Mouse (Mus musculus): ENCODE data around the gene Ssc4d. TPM values are rescaled to one million over a fixed set of nuclear protein-coding genes. Genes with fewer than 3 reads are reported as not detected.

The Ssc4d gene
- polyA plus RNA-seq, 2 experiments = 2.6 to 6.6 TPM

DNA sequence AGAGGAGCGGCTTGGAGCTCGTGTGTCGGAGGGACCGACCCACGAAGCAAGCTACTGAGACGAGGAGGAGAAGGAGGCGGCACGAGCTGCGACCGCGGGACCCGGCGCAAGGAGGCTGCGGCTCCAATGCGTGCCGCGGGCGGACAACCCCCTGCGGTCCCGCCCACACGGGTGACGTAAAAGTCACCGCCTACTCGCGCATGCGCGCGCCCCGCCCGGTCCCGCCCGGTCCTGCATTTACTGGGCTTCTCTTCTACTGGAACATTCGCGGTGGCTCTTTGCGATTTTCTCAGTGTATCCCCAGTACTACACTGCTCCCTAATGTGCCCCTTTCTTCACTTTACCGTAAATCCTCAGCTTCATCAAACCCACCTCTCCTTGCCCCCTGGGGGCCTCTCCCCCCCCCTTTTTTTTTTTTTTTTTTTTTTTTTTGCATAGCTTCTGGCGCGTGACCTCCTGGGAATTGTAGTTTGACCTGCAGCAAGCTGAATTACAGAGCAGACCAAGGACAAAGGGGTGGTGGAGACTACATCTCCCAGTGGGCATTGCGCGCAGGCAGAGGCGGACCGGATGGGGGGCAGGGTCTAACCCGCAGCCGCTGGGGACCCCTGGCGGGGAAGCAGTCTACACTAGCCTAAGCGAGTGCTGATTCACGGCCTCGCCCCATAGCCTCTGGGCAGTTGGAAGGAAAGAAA is 39.7 kb downstream of the Ssc4d start, which contains the start of gene Ywhag:
Gene Ywhag, minus strand, starts transcription at position 136 of the 695 bp plus-strand sequence.
- DNase-seq (ENCODE audit: low spot score) (peak; percentile 97), ATAC-seq (ENCODE audit: low FRiP score, low read depth) (peak; percentile 94)
- Histone ChIP-seq H3K9me3 (ENCODE audit: control insufficient read depth, low read length) (no peaks in the 10 kb centered on the region), H3K27ac (replicated peaks; ENCODE audit: low read depth, low read length) (peak within 1 kb of the TSS; percentile 87), H3K4me1 (ENCODE audit: control insufficient read depth, insufficient read depth, low read length) (peaks cover 14% of the 10 kb centered on the region; the same call in 1 of the 2 replicates), H3K4me2 (replicated peaks; ENCODE audit: low read depth, low read length, severe bottlenecking) (peak within 1 kb of the TSS; percentile 62), H3K4me3 (replicated peaks; ENCODE audit: low read length) (peak within 1 kb of the TSS; percentile 88), H3K27me3 (ENCODE audit: control insufficient read depth, insufficient read depth, low read length) (no peaks in the 10 kb centered on the region), H3K36me3 (ENCODE audit: control insufficient read depth, insufficient read depth, low read length) (peaks cover 23% of the 10 kb centered on the region), H3K9ac (ENCODE audit: low read depth, low read length, severe bottlenecking) (peak within 1 kb of the TSS; percentile 72)
- WGBS = under 1% methylated on average over 41 of the region's 48 CpGs
- peak; percentile 92; the same call in 1 of the 2 replicates for TF ChIP-seq POLR2A (IDR thresholded peaks at IDR 0.05; ENCODE audit: borderline replicate concordance, extremely low read depth, insufficient read depth, insufficient read length)

DNA sequence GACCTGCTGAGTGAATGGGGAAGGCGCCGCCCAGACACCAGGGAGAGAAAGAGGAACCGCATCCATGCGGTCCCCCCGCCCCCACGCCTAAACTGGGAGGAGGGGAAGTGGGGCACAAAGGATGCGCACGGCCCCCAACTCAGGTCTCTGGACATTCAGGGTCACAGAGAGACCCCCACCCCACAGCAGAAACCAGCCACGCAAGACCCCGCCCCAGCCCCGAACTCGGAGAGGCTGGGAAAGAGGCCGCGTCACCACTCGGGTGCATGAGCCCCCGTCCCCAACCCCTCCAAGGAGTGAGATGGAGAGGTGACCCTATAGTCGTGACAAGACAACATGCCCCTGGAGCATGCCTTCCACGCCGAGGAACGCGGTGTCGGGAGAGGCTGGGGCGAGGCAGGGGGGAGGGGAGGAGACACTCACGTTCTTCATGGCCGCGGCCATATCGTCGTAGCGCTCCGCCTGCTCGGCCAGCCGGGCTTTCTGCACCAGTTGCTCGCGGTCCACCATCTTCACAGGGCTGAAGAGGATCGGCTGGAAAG is 40.4 kb downstream of the Ssc4d start:
- Histone ChIP-seq H3K27me3 (ENCODE audit: control insufficient read depth, insufficient read depth, low read length) (no peaks in the 10 kb centered on the region), H3K27ac (replicated peaks; ENCODE audit: low read depth, low read length) (peak overlapping the region; percentile 87), H3K4me2 (replicated peaks; ENCODE audit: low read depth, low read length, severe bottlenecking) (peak overlapping the region; percentile 62), H3K36me3 (ENCODE audit: control insufficient read depth, insufficient read depth, low read length) (peaks cover 29% of the 10 kb centered on the region), H3K9me3 (ENCODE audit: control insufficient read depth, low read length) (no peaks in the 10 kb centered on the region), H3K9ac (ENCODE audit: low read depth, low read length, severe bottlenecking) (peak overlapping the region; percentile 72), H3K4me3 (replicated peaks; ENCODE audit: low read length) (peak overlapping the region; percentile 88), H3K4me1 (ENCODE audit: control insufficient read depth, insufficient read depth, low read length) (peaks cover 14% of the 10 kb centered on the region; the same call in 1 of the 2 replicates)
- TF ChIP-seq POLR2A (IDR thresholded peaks at IDR 0.05; ENCODE audit: borderline replicate concordance, extremely low read depth, insufficient read depth, insufficient read length) = no peak
- DNase-seq (ENCODE audit: low spot score) = peak; percentile 56
- peak; percentile 62 for ATAC-seq (ENCODE audit: low FRiP score, low read depth)
- 2% methylated on average over 33 of the region's 35 CpGs for WGBS

DNA sequence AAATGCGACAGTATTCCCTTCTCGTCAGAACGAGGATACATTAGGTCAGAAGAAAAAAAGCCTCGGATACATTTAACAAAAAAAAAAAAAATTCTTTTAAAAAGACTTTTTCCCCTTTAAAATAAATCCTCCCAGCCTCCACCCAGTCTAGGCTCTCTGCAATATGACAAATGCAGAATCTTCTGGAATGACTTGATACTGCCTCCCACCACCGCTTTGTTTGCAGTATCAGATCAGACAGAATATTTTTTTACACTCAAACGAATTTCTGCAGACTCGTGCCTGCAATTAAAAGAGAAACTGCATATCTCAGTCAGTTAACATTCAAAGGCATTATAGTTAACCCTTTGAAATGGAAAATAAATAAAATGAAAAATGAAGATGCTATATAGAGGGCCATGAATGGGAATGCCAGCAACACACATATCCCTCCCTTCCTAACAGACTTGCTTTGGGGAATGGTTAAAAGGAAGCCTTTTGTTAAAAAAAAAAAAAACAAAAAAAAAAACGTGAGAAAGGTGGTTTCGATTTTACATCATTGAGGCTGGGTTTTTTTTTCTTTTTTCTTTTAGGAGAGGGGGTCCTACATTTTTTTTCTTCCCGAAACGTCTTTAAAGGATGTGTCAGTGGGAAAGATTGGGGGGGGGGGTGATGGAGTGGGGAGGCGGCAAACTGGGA is 41.0 kb downstream of the Ssc4d start:
- Histone ChIP-seq H3K9me3 (ENCODE audit: control insufficient read depth, low read length) (no peaks in the 10 kb centered on the region), H3K9ac (ENCODE audit: low read depth, low read length, severe bottlenecking) (peak overlapping the region; percentile 72), H3K36me3 (ENCODE audit: control insufficient read depth, insufficient read depth, low read length) (peaks cover 34% of the 10 kb centered on the region), H3K4me3 (replicated peaks; ENCODE audit: low read length) (peak overlapping the region; percentile 88), H3K4me1 (ENCODE audit: control insufficient read depth, insufficient read depth, low read length) (peaks cover 14% of the 10 kb centered on the region; the same call in 1 of the 2 replicates), H3K27me3 (ENCODE audit: control insufficient read depth, insufficient read depth, low read length) (no peaks in the 10 kb centered on the region), H3K27ac (replicated peaks; ENCODE audit: low read depth, low read length) (peak overlapping the region; percentile 87), H3K4me2 (replicated peaks; ENCODE audit: low read depth, low read length, severe bottlenecking) (peak overlapping the region; percentile 62)
- 13% methylated on average over 12 of the region's 12 CpGs for WGBS
- no peak for TF ChIP-seq POLR2A (IDR thresholded peaks at IDR 0.05; ENCODE audit: borderline replicate concordance, extremely low read depth, insufficient read depth, insufficient read length)
- no peak for ATAC-seq (ENCODE audit: low FRiP score, low read depth)
- no peak for DNase-seq (ENCODE audit: low spot score)

DNA sequence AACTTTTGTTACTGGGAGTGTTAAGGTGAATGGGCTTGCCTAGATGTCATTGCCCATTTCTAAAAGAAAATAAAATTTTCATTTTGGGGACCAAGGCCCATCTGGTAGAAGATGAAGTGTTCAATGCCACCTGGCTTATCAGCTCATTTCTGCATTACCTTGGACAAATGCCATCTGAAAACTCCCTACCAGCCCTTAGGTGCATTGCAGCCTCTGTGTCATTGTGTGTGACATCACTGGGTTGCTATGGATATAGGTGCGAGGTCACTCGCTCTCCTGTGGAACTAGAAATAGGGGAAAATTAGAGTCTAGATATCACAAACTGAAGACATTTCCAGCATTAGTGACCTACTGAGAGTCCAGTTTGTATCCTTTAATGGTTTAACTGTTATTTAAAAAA is 42.0 kb downstream of the Ssc4d start:
- DNase-seq (ENCODE audit: low spot score) (no peak), ATAC-seq (ENCODE audit: low FRiP score, low read depth) (no peak)
- WGBS = 89% methylated on average over 2 of the region's 2 CpGs
- Histone ChIP-seq H3K4me3 (replicated peaks; ENCODE audit: low read length) (no peak overlapping the region), H3K27ac (replicated peaks; ENCODE audit: low read depth, low read length) (no peak overlapping the region), H3K36me3 (ENCODE audit: control insufficient read depth, insufficient read depth, low read length) (peaks cover 44% of the 10 kb centered on the region), H3K27me3 (ENCODE audit: control insufficient read depth, insufficient read depth, low read length) (no peaks in the 10 kb centered on the region), H3K4me1 (ENCODE audit: control insufficient read depth, insufficient read depth, low read length) (peaks cover 14% of the 10 kb centered on the region; the same call in 1 of the 2 replicates), H3K9me3 (ENCODE audit: control insufficient read depth, low read length) (no peaks in the 10 kb centered on the region), H3K9ac (ENCODE audit: low read depth, low read length, severe bottlenecking) (no peak overlapping the region), H3K4me2 (replicated peaks; ENCODE audit: low read depth, low read length, severe bottlenecking) (no peak overlapping the region)
- no peak for TF ChIP-seq POLR2A (IDR thresholded peaks at IDR 0.05; ENCODE audit: borderline replicate concordance, extremely low read depth, insufficient read depth, insufficient read length)

DNA sequence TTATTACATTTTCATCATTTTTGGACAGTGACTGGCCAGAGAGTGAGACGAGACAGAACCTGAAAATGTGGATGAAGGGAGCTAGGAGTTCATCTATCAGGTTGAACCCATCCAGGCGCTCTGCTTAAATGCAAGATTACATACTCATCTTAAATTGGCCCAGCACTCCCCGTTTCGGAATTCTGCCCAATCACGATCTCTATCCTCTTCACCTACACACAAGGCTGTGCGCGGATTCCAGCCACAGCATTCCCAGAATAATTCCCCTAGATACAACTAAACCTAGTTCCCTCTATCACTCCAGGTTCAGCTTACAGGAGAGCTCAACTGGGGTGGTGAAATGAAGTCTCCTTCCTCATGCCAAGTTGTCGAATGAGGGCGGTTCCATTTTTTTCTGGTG is 42.8 kb downstream of the Ssc4d start:
- ATAC-seq (ENCODE audit: low FRiP score, low read depth) (no peak), DNase-seq (ENCODE audit: low spot score) (no peak)
- Histone ChIP-seq H3K4me1 (ENCODE audit: control insufficient read depth, insufficient read depth, low read length) (peaks cover 14% of the 10 kb centered on the region; the same call in 1 of the 2 replicates), H3K27me3 (ENCODE audit: control insufficient read depth, insufficient read depth, low read length) (no peaks in the 10 kb centered on the region), H3K4me2 (replicated peaks; ENCODE audit: low read depth, low read length, severe bottlenecking) (no peak overlapping the region), H3K9ac (ENCODE audit: low read depth, low read length, severe bottlenecking) (no peak overlapping the region), H3K27ac (replicated peaks; ENCODE audit: low read depth, low read length) (no peak overlapping the region), H3K9me3 (ENCODE audit: control insufficient read depth, low read length) (no peaks in the 10 kb centered on the region), H3K36me3 (ENCODE audit: control insufficient read depth, insufficient read depth, low read length) (peaks cover 52% of the 10 kb centered on the region), H3K4me3 (replicated peaks; ENCODE audit: low read length) (no peak overlapping the region)
- WGBS = 93% methylated on average over 9 of the region's 9 CpGs
- no peak for TF ChIP-seq POLR2A (IDR thresholded peaks at IDR 0.05; ENCODE audit: borderline replicate concordance, extremely low read depth, insufficient read depth, insufficient read length)

All from limb, embryonic 14.5 days (tissue).